Comparison of ENCODE assay signal across 8 mouse cellular contexts in genomic region chr3:15244999-15245398, GRCm38 (mm10).
DNase-seq lines count a peak whose midpoint lies in the region; ATAC-seq and TF ChIP-seq lines count a peak whose summit lies in the region.

No protein-coding gene starts in this region.

- H3K4me2 ChIP-seq in midbrain, embryonic 15.5 days: no peak overlapping the region

- no peaks in the 10 kb centered on the region for H3K4me1 ChIP-seq in midbrain, embryonic 15.5 days

- peak; percentile 91 for ATAC-seq in frontal cortex, adult (ENCODE audit: low TSS enrichment)
- peak; percentile 60; the same call in 1 of the 2 replicates for ATAC-seq in midbrain, embryonic 15.5 days (replicated peaks)

- intact Hi-C loops in gastrocnemius, adult 2 months (cut with DNase I): loop anchor here (5.0 to 10.0 kb wide), 3 partner anchors 50 to 568 kb away; no protein-coding TSS in a partner anchor

- no peaks in the 10 kb centered on the region for H3K9me3 ChIP-seq in midbrain, embryonic 15.5 days

- H3K36me3 ChIP-seq in midbrain, embryonic 15.5 days (replicated peaks): no peaks in the 10 kb centered on the region

- no peaks in the 10 kb centered on the region for H3K27me3 ChIP-seq in midbrain, embryonic 15.5 days (replicated peaks)

- H3K27ac ChIP-seq in gastrocnemius, adult 2 months: no peak overlapping the region
- H3K27ac ChIP-seq in layer of hippocampus, adult 2 months: no peak overlapping the region
- H3K27ac ChIP-seq in midbrain, embryonic 15.5 days: no peak overlapping the region

- peak; percentile 73 for TF ChIP-seq CTCF in gastrocnemius, adult 2 months (IDR thresholded peaks at IDR 0.05)
- TF ChIP-seq CTCF in layer of hippocampus, adult 2 months (conservative IDR thresholded peaks at IDR 0.05): peak; percentile 88

- no peak overlapping the region for H3K4me3 ChIP-seq in gastrocnemius, adult 2 months
- no peak overlapping the region for H3K4me3 ChIP-seq in layer of hippocampus, adult 2 months
- H3K4me3 ChIP-seq in midbrain, embryonic 15.5 days: no peak overlapping the region

- DNase-seq in gastrocnemius, adult 2 months: no peak
- DNase-seq in gastrocnemius, adult 8-10 months (ENCODE audit: low spot score in 2 of 2): no peak
- DNase-seq in CD4-positive helper T cell, adult 2 months (ENCODE audit: low read depth, low spot score): peak; percentile 38
- DNase-seq in c-Kit-negative CD71-positive TER-119-positive erythroid progenitor cells, embryonic 14.5 days (ENCODE audit: low read depth, low spot score): peak; percentile 11
- DNase-seq in layer of hippocampus, adult 2 months (ENCODE audit: low spot score in 2 of 2): peak; percentile 5 to 35
- DNase-seq in urinary bladder, postnatal 25 days (ENCODE audit: low spot score): no peak

- WGBS in midbrain, embryonic 15.5 days: 22% methylated on average over 6 of the region's 6 CpGs

- no peak overlapping the region for H3K9ac ChIP-seq in midbrain, embryonic 15.5 days

Comparison
In these comparisons a context has a peak if more than half of its experiments do, and no peak if none do; other contexts are left out.
1. DNase-seq: peak in CD4-positive helper T cell, adult 2 months (single experiment), c-Kit-negative CD71-positive TER-119-positive erythroid progenitor cells, embryonic 14.5 days (single experiment) and layer of hippocampus, adult 2 months (2 of 2); none in gastrocnemius, adult 2 months (single experiment), gastrocnemius, adult 8-10 months (0 of 2) and urinary bladder, postnatal 25 days (single experiment).